Mouse (Mus musculus): ENCODE measurements around the gene H2-DMa. TPM values are rescaled to one million over a fixed set of nuclear protein-coding genes. Genes with fewer than 3 reads are reported as not detected.
A peak's percentile ranks its signal among the peaks of the same experiment; 100 is the strongest.

Gene H2-DMa
- 14.2 and 15.6 TPM in 2 replicates for polyA plus RNA-seq (2015; fragmentation: Nextera tagmentation; extraction: Ambion mirVana)

DNA sequence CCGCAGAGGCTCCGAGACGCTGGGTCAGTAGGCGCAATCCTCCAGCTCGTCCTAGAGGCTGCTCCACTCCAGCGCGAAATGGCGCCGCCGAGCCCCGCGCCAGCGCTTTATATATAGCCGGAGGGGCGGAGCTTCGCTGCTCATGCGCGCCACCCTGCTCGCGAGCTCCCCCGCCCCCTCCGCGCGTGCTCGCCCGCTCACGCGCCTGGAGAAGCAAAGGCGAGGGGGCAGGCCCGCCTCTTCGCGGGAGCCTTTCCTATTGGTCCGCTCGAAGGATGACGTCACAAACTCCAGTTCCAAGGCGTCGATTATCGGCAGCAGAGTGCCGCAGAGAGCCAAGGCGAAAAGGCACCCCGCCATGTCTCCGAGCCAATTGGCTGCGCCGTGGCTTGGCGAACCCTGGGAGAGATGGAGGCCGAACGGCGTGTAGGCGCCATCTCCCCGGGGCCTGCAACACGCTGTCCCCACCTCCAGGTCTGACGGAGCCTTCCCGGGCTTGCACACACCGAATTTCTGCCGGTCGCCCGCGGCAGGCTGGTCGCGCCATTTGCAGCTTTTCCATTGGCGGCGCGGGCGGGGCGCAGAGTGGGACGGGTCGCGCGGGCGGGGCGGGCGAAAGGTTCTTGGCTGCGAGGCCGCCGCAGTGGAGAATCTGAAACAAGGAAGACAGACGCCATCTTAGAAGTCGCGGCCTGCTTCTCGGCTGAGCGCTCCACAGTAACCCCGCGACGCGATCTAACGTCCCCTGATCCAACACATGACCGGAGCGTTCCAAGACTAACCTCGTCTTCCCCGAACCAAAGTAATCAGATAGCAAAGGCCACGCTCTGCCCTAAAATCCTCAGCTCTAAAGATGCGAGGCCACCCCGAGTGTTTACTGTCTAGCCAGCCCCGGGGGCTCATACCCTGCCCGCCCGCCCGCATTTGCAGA is at the start of gene H2-DMa:
H2-DMa (plus strand) TSS at position 293 of the 931 bp plus-strand sequence.
- Histone ChIP-seq H3K4me1 (peaks cover 30% of the 10 kb centered on the region), H3K9ac (peak within 1 kb of the TSS; percentile 97)
- WGBS: under 1% methylated on average over 96 of the region's 96 CpGs

GRCm38 (mm10) chr17:34072091-34072490 is 47.2 kb upstream of the H2-DMa start:
- Histone ChIP-seq H3K27ac (no peak overlapping the region), H3K4me3 (no peak overlapping the region), H3K9me3 (peaks cover 4% of the 10 kb centered on the region), H3K9ac (no peak overlapping the region), H3K36me3 (no peaks in the 10 kb centered on the region), H3K27me3 (peaks cover 19% of the 10 kb centered on the region), H3K4me1 (no peaks in the 10 kb centered on the region), H3K4me2 (replicated peaks) (no peak overlapping the region)
- 74% methylated on average over 5 of the region's 5 CpGs for WGBS
- ATAC-seq (ENCODE audit: low FRiP score, low read depth): no peak

More for the DNA sequence above, at the start of gene H2-DMa:
- Histone ChIP-seq H3K4me3 (peak within 1 kb of the TSS; percentile 99), H3K36me3 (peaks cover 43% of the 10 kb centered on the region), H3K27ac (peak within 1 kb of the TSS; percentile 100), H3K27me3 (no peaks in the 10 kb centered on the region), H3K9me3 (no peaks in the 10 kb centered on the region), H3K4me2 (replicated peaks) (peak within 1 kb of the TSS; percentile 98)
- ATAC-seq (ENCODE audit: low FRiP score, low read depth): peak; percentile 74

DNA sequence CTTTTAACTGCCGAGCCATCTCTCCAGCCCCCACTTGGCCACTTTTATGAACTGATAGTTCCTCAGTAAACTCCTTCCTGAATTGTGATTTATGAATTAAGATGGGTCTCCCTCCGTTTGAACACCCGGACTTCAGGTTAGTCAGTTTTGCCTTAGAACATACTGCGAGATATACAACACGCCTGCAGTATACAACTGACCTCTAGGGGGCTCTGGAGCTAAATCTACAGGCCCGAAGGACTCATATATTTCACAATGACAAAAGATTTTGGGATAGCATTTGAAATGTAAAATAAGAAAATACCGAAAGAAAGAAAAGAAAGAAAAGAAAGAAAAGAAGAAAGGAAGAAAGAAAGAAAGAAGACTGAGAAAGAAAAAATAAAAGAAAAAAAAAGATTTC is 44.1 kb upstream of the H2-DMa start:
- no peak for ATAC-seq (ENCODE audit: low FRiP score, low read depth)
- WGBS: 44% methylated on average over 7 of the region's 7 CpGs

DNA sequence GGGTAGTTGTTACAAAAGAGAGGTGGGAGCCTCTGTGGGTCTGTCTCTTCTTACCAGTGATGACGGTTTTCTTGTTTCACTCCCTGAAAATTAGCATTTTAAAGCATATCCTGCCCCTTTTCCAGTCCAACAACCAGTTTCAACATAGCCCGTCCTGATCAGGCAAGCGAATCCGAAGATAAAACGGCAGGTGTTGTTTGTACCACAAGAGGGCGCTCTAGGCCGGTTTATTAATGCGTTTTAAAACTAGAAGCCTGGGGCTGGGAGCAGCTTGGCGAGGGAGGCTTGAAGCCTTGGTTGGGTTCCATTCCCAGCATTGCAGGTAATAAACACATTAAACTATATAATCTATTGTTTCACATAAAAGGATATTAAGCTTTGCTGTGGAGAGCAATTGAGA is 41.8 kb upstream of the H2-DMa start:
- Histone ChIP-seq H3K27me3 (peaks cover 23% of the 10 kb centered on the region), H3K4me2 (replicated peaks) (no peak overlapping the region), H3K4me1 (no peaks in the 10 kb centered on the region), H3K36me3 (no peaks in the 10 kb centered on the region), H3K9me3 (no peaks in the 10 kb centered on the region; the same call in 1 of the 2 replicates), H3K4me3 (no peak overlapping the region), H3K27ac (no peak overlapping the region), H3K9ac (no peak overlapping the region)
- 1% methylated on average over 9 of the region's 9 CpGs for WGBS
- ATAC-seq (ENCODE audit: low FRiP score, low read depth): no peak

More for the DNA sequence above, 44.1 kb upstream of the H2-DMa start:
- Histone ChIP-seq H3K4me1 (no peaks in the 10 kb centered on the region), H3K27me3 (peaks cover 23% of the 10 kb centered on the region), H3K36me3 (no peaks in the 10 kb centered on the region), H3K27ac (no peak overlapping the region), H3K9me3 (peaks cover 3% of the 10 kb centered on the region), H3K4me2 (replicated peaks) (no peak overlapping the region), H3K4me3 (no peak overlapping the region), H3K9ac (no peak overlapping the region)

DNA sequence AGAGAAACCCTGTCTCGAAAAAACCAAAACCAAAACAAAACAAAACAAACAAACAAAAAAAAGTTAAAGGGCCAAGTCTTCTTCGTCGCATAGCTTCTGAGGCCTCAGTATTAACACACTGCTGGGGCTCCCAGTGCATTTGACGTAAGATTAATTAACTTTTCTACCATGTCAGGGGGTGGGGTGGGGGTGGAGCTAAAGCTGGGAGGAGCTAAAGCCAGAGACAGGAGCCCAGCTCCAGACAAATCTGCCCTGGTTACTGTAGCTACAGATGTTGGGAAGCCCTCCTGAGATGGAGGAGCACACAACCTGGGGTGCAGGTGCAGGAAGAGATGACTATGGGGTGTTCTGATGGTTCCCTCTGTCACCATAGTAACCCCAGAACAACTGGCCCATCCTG is 41.2 kb upstream of the H2-DMa start:
- ATAC-seq (ENCODE audit: low FRiP score, low read depth): no peak
- Histone ChIP-seq H3K9ac (no peak overlapping the region), H3K9me3 (no peaks in the 10 kb centered on the region; the same call in 1 of the 2 replicates), H3K36me3 (no peaks in the 10 kb centered on the region), H3K4me1 (peaks cover 5% of the 10 kb centered on the region; the same call in 1 of the 2 replicates), H3K4me2 (replicated peaks) (no peak overlapping the region), H3K27me3 (peaks cover 27% of the 10 kb centered on the region), H3K27ac (no peak overlapping the region), H3K4me3 (no peak overlapping the region)
- WGBS: 64% methylated on average over 4 of the region's 4 CpGs

- ATAC-seq (ENCODE audit: low FRiP score, low read depth): no peak
- no peak overlapping the region for H3K9ac ChIP-seq
- WGBS: 86% methylated on average over 11 of the region's 11 CpGs
- H3K4me2 ChIP-seq (replicated peaks): no peak overlapping the region
- no peak overlapping the region for H3K27ac ChIP-seq
- no peaks in the 10 kb centered on the region; the same call in 1 of the 2 replicates for H3K9me3 ChIP-seq
- H3K4me3 ChIP-seq: no peak overlapping the region
- no peaks in the 10 kb centered on the region for H3K36me3 ChIP-seq
- H3K27me3 ChIP-seq: peaks cover 29% of the 10 kb centered on the region
- peaks cover 6% of the 10 kb centered on the region; the same call in 1 of the 2 replicates for H3K4me1 ChIP-seq
These were observed 40.3 kb upstream of the H2-DMa start for GRCm38 (mm10) chr17:34079002-34079401.

- Histone ChIP-seq H3K9me3 (no peaks in the 10 kb centered on the region; the same call in 1 of the 2 replicates), H3K4me2 (replicated peaks) (no peak overlapping the region), H3K9ac (no peak overlapping the region), H3K27me3 (peaks cover 29% of the 10 kb centered on the region), H3K4me1 (peaks cover 6% of the 10 kb centered on the region; the same call in 1 of the 2 replicates), H3K4me3 (no peak overlapping the region), H3K27ac (no peak overlapping the region), H3K36me3 (no peaks in the 10 kb centered on the region)
- WGBS: 28% methylated on average over 5 of the region's 5 CpGs
- ATAC-seq (ENCODE audit: low FRiP score, low read depth): peak; percentile 81
These were observed 39.7 kb upstream of the H2-DMa start for GRCm38 (mm10) chr17:34079621-34080020.

GRCm38 (mm10) chr17:34083104-34083503 is 36.2 kb upstream of the H2-DMa start:
- 7% methylated on average over 8 of the region's 8 CpGs for WGBS
- peak overlapping the region; percentile 23 for H3K4me2 ChIP-seq (replicated peaks)
- H3K4me1 ChIP-seq: peaks cover 6% of the 10 kb centered on the region; the same call in 1 of the 2 replicates
- H3K9me3 ChIP-seq: no peaks in the 10 kb centered on the region
- H3K4me3 ChIP-seq: no peak overlapping the region
- H3K9ac ChIP-seq: peak overlapping the region; percentile 53
- no peak overlapping the region for H3K27ac ChIP-seq
- no peak for ATAC-seq (ENCODE audit: low FRiP score, low read depth)
- H3K27me3 ChIP-seq: peaks cover 6% of the 10 kb centered on the region; the same call in 1 of the 2 replicates
- no peaks in the 10 kb centered on the region for H3K36me3 ChIP-seq

GRCm38 (mm10) chr17:34087386-34087785 is 32.0 kb upstream of the H2-DMa start:
- Histone ChIP-seq H3K27me3 (0 out of 2 replicates have a peak, but pooled peaks cover 6% of the 10 kb centered on the region), H3K27ac (no peak overlapping the region), H3K36me3 (no peaks in the 10 kb centered on the region), H3K4me1 (peaks cover 6% of the 10 kb centered on the region; the same call in 1 of the 2 replicates), H3K4me2 (replicated peaks) (no peak overlapping the region), H3K9me3 (no peaks in the 10 kb centered on the region), H3K9ac (no peak overlapping the region), H3K4me3 (no peak overlapping the region)
- WGBS: 60% methylated on average over 2 of the region's 2 CpGs
- no peak for ATAC-seq (ENCODE audit: low FRiP score, low read depth)

GRCm38 (mm10) chr17:34088124-34088523 is 31.2 kb upstream of the H2-DMa start:
- no peak for ATAC-seq (ENCODE audit: low FRiP score, low read depth)
- WGBS: 87% methylated on average over 11 of the region's 11 CpGs
- Histone ChIP-seq H3K27ac (no peak overlapping the region), H3K4me3 (no peak overlapping the region), H3K9ac (no peak overlapping the region), H3K27me3 (0 out of 2 replicates have a peak, but pooled peaks cover 2% of the 10 kb centered on the region), H3K4me1 (peaks cover 3% of the 10 kb centered on the region), H3K4me2 (replicated peaks) (no peak overlapping the region), H3K36me3 (no peaks in the 10 kb centered on the region), H3K9me3 (no peaks in the 10 kb centered on the region)

GRCm38 (mm10) chr17:34090923-34091322 is 28.4 kb upstream of the H2-DMa start:
- H3K9me3 ChIP-seq: no peaks in the 10 kb centered on the region
- 54% methylated on average over 7 of the region's 7 CpGs for WGBS
- no peak overlapping the region for H3K4me3 ChIP-seq
- no peaks in the 10 kb centered on the region for H3K36me3 ChIP-seq
- H3K27ac ChIP-seq: no peak overlapping the region
- H3K9ac ChIP-seq: no peak overlapping the region
- ATAC-seq (ENCODE audit: low FRiP score, low read depth): no peak
- H3K27me3 ChIP-seq: no peaks in the 10 kb centered on the region
- no peak overlapping the region for H3K4me2 ChIP-seq (replicated peaks)
- peaks cover 6% of the 10 kb centered on the region for H3K4me1 ChIP-seq

DNA sequence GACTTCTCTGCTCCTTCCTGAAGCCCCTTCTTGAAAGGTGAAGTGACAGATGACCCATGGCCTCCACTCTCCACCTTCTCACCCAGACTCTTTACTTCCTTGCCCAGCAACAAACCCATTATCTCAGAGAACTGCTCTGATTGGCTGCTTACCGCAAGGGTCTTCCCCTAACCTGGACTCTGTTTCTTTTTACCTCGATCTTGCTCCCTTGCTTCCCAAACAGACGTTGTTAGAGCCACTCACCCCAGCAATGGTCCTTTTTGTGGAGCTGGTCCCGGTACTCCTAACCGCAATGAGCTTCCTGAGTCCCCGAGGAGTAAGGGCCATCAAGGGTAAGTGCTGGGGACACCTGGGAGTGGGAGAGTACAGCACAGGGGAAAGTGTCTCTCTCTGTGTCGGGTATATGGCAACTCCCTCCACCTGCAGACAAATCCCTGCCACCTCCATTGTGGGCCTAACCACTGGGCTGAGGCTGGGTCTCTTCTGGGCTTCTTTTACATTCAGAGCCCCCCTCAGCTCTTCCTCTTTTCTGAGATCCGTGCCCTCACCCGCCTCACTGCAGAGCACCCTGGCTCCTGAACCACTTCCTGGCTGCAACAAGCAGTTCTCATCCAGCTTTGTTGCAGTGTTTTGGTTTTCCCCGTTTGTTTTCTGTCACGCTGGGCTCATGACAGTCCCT is 27.0 kb upstream of the H2-DMa start, which contains the start of gene H2-Oa:
H2-Oa (plus strand) TSS at position 144 of the 679 bp plus-strand sequence.
- WGBS: 28% methylated on average over 11 of the region's 11 CpGs
- Histone ChIP-seq H3K27ac (no peak within 1 kb of the TSS), H3K36me3 (no peaks in the 10 kb centered on the region)

More for the DNA sequence above, 27.0 kb upstream of the H2-DMa start, which contains the start of gene H2-Oa:
- Histone ChIP-seq H3K9me3 (no peaks in the 10 kb centered on the region), H3K4me2 (replicated peaks) (no peak within 1 kb of the TSS), H3K27me3 (no peaks in the 10 kb centered on the region), H3K9ac (no peak within 1 kb of the TSS), H3K4me1 (peaks cover 6% of the 10 kb centered on the region), H3K4me3 (no peak within 1 kb of the TSS)
- ATAC-seq (ENCODE audit: low FRiP score, low read depth): no peak
